Comparison of ENCODE assay signal across 16 mouse cellular contexts in genomic region chr10:8427671-8428364, GRCm38 (mm10).
DNase-seq lines count a peak whose midpoint lies in the region; ATAC-seq and TF ChIP-seq lines count a peak whose summit lies in the region.
"Had no signal": no experiment of that assay in that cellular context is flagged by ENCODE, and none has a peak within 500 bp of the region (broad histone marks: within the 10 kb centered on the region; RNA-seq: fewer than 3 reads in every experiment).

No protein-coding gene starts in this region.

- H3K9me3 ChIP-seq in heart, embryonic 15.5 days (replicated peaks), result no peaks in the 10 kb centered on the region
- H3K9me3 ChIP-seq in embryonic facial prominence, embryonic 10.5 days, result no peaks in the 10 kb centered on the region
- H3K9me3 ChIP-seq: forebrain, embryonic 10.5 days had no signal

- TF ChIP-seq CTCF in heart, adult 2 months (IDR thresholded peaks at IDR 0.05), result no peak

- no peak for TF ChIP-seq EP300 in heart, adult 2 months (IDR thresholded peaks at IDR 0.05; ENCODE audit: insufficient read depth, low read depth, low read length)

- no peaks in the 10 kb centered on the region for H3K36me3 ChIP-seq in heart, adult 2 months (ENCODE audit: control insufficient read depth, insufficient read depth, low read length)
- H3K36me3 ChIP-seq in heart, embryonic 15.5 days, result no peaks in the 10 kb centered on the region
- H3K36me3 ChIP-seq in embryonic facial prominence, embryonic 10.5 days (replicated peaks), result no peaks in the 10 kb centered on the region
- H3K36me3 ChIP-seq: forebrain, embryonic 10.5 days had no signal

- peak overlapping the region; percentile 38 for H3K4me2 ChIP-seq in heart, embryonic 15.5 days

- H3K27ac ChIP-seq in heart, adult 2 months, result no peak overlapping the region
- peak overlapping the region; percentile 72 for H3K27ac ChIP-seq in heart, embryonic 15.5 days
- no peak overlapping the region for H3K27ac ChIP-seq in embryonic facial prominence, embryonic 10.5 days (replicated peaks)
- H3K27ac ChIP-seq: forebrain, embryonic 10.5 days; left cerebral cortex, adult 2 months; liver, embryonic 14.5 days; stomach, postnatal 0 days had no signal

- H3K27me3 ChIP-seq in heart, adult 2 months (ENCODE audit: control insufficient read depth, insufficient read depth, low read length), result no peaks in the 10 kb centered on the region
- H3K27me3 ChIP-seq in heart, embryonic 15.5 days, result no peaks in the 10 kb centered on the region
- H3K27me3 ChIP-seq in embryonic facial prominence, embryonic 10.5 days (replicated peaks; ENCODE audit: low read depth, poor library complexity, severe bottlenecking), result no peaks in the 10 kb centered on the region

- no peak overlapping the region for H3K4me3 ChIP-seq in heart, adult 2 months
- no peak overlapping the region for H3K4me3 ChIP-seq in heart, embryonic 15.5 days
- H3K4me3 ChIP-seq in embryonic facial prominence, embryonic 10.5 days, result no peak overlapping the region
- H3K4me3 ChIP-seq: forebrain, embryonic 10.5 days; left cerebral cortex, adult 2 months had no signal

- peak; percentile 53; the same call in 1 of the 2 replicates for ATAC-seq in heart, embryonic 15.5 days (replicated peaks; ENCODE audit: insufficient number of reproducible peaks, insufficient read depth, low FRiP score, low read depth)
- ATAC-seq: hindbrain, embryonic 16.5 days had no signal

- intact Hi-C loops in heart, adult 2 months (cut with DNase I), result no loop called here

- peaks cover 4% of the 10 kb centered on the region for H3K4me1 ChIP-seq in heart, adult 2 months (ENCODE audit: control insufficient read depth, insufficient read depth, low read length)
- peaks cover 11% of the 10 kb centered on the region for H3K4me1 ChIP-seq in heart, embryonic 15.5 days (replicated peaks)
- H3K4me1 ChIP-seq in embryonic facial prominence, embryonic 10.5 days, result peaks cover 23% of the 10 kb centered on the region

- WGBS in heart, adult 2 months, result 54% methylated on average over 12 of the region's 12 CpGs
- WGBS in heart, embryonic 15.5 days, result 48% methylated on average over 12 of the region's 12 CpGs
- 92% methylated on average over 12 of the region's 12 CpGs for WGBS in embryonic facial prominence, embryonic 10.5 days

- no peak for TF ChIP-seq POLR2A in heart, adult 2 months (IDR thresholded peaks at IDR 0.05; ENCODE audit: insufficient read depth, low read depth, low read length)

- no peak overlapping the region for H3K9ac ChIP-seq in heart, adult 2 months (ENCODE audit: low read depth, low read length)
- no peak overlapping the region for H3K9ac ChIP-seq in heart, embryonic 15.5 days
- H3K9ac ChIP-seq: liver, embryonic 14.5 days had no signal

- peak; percentile 5 to 8 for DNase-seq in heart, adult 9 months (ENCODE audit: low spot score in 2 of 2)
- DNase-seq in heart, adult 2 months, result no peak
- peak; percentile 88 for DNase-seq in brain, adult 2 months (ENCODE audit: low read depth, low spot score)
- peak; percentile 78 for DNase-seq in cerebellum, adult 9-10 months
- no peak for DNase-seq in embryonic facial prominence, embryonic 10.5 days (ENCODE audit: low spot score)
- DNase-seq in layer of hippocampus, adult 9-11 months, result no peak
- DNase-seq: kidney, adult 11 months; lung, postnatal 14 days; right cerebral cortex, postnatal 14 days; thymus, postnatal 36 days had no signal

- no peaks in the 10 kb centered on the region for H3K79me2 ChIP-seq in heart, adult 2 months (replicated peaks; ENCODE audit: control insufficient read depth, insufficient read depth, low read length)

Comparison
In these comparisons a context has a peak if more than half of its experiments do, and no peak if none do; other contexts are left out.
1. DNase-seq: peak in heart, adult 9 months (2 of 2), brain, adult 2 months (single experiment) and cerebellum, adult 9-10 months (single experiment); none in heart, adult 2 months (0 of 2), embryonic facial prominence, embryonic 10.5 days (single experiment) and layer of hippocampus, adult 9-11 months (single experiment).